Mouse (Mus musculus) liver, embryonic 11.5 days (tissue): ENCODE results near the gene Hdac4. TPM values are rescaled to one million over a fixed set of nuclear protein-coding genes. Genes with fewer than 3 reads are reported as not detected.

ENCODE experiments used
- ATAC-seq: fragments of 200-750 bp; cut with Nextera tagmentation; replicated peaks from 2 replicates; pipeline ENCODE4 v1.8.0; 2017; ENCODE audit warnings: moderate number of reproducible peaks, mild to moderate bottlenecking, moderate TSS enrichment, moderate library complexity; ENCODE audit not compliant: low FRiP score
- DNase-seq: peaks from one replicate; pipeline ENCODE4 v3.0.0-alpha.2; 2017; ENCODE audit warnings: low spot score
- H3K27ac ChIP-seq: fragments of 300-500 bp; sonication (generic); 2 replicates; pipeline ENCODE4 v1.5.1; 2014; ENCODE audit warnings: mild to moderate bottlenecking, low read depth, low read length, control low read depth
- H3K27me3 ChIP-seq: fragments of 300-500 bp; sonication (generic); replicated peaks from 2 replicates; pipeline ENCODE4 v1.6.1; 2014; ENCODE audit warnings: low read length, mixed read lengths; ENCODE audit not compliant: control insufficient read depth, insufficient read depth
- H3K36me3 ChIP-seq: fragments of 300-500 bp; sonication (generic); 2 replicates; pipeline ENCODE4 v1.6.1; 2014; ENCODE audit warnings: mild to moderate bottlenecking, low read length, moderate library complexity, mixed read lengths; ENCODE audit not compliant: control insufficient read depth, insufficient read depth
- H3K4me1 ChIP-seq: fragments of 300-500 bp; sonication (generic); replicated peaks from 2 replicates; pipeline ENCODE4 v1.6.1; 2014; ENCODE audit warnings: low read length, mixed read lengths; ENCODE audit not compliant: control insufficient read depth, insufficient read depth
- H3K4me2 ChIP-seq: fragments of 300-500 bp; sonication (generic); 2 replicates; pipeline ENCODE4 v1.6.1; 2014; ENCODE audit warnings: mild to moderate bottlenecking, control low read depth, moderate library complexity
- H3K4me3 ChIP-seq: fragments of 300-500 bp; sonication (generic); 2 replicates; pipeline ENCODE4 v1.5.1; 2014; ENCODE audit warnings: low read depth, low read length, control low read depth
- H3K9ac ChIP-seq: fragments of 300-500 bp; sonication (generic); 2 replicates; pipeline ENCODE4 v1.6.1; 2014; ENCODE audit warnings: low read depth, low read length, control low read depth
- H3K9me3 ChIP-seq: fragments of 300-500 bp; sonication (generic); 2 replicates; pipeline ENCODE4 v1.6.1; 2016; ENCODE audit warnings: low read length, inconsistent platforms, mixed read lengths; ENCODE audit not compliant: control insufficient read depth
- WGBS: fragments of 180-500 bp; shearing (Covaris S2); extraction: QIAGEN DNeasy Blood & Tissue Kit; methylation state at CpG from one replicate; pipeline ENCODE4 v1.1.7; 2014; 5-methylcytosine and 5-hydroxymethylcytosine counted together
- polyA plus RNA-seq: library from polyadenylated mRNA; unstranded; fragments of >200 nt; fragmentation: Nextera tagmentation; extraction: Ambion mirVana; gene quantifications from 2 replicates; pipeline ENCODE4 v1.2.1, GENCODE M21; 2014

The Hdac4 gene
- polyA plus RNA-seq, 1 experiment from 2014 or later = 12.0 TPM

- ATAC-seq = no peak
- Histone ChIP-seq H3K4me3 (no peak overlapping the region), H3K9me3 (no peaks in the 10 kb centered on the region), H3K27me3 (no peaks in the 10 kb centered on the region), H3K9ac (no peak overlapping the region), H3K4me1 (peaks cover 13% of the 10 kb centered on the region), H3K27ac (no peak overlapping the region), H3K36me3 (no peaks in the 10 kb centered on the region), H3K4me2 (no peak overlapping the region)
- no peak for DNase-seq
- 73% methylated on average over 6 of the region's 6 CpGs for WGBS
Observed at GRCm38 (mm10) chr1:92113243-92114009, 82.1 kb downstream of the Hdac4 start.

GRCm38 (mm10) chr1:92112591-92112990 lies 82.9 kb downstream of the Hdac4 start:
- WGBS = 81% methylated on average over 5 of the region's 5 CpGs
- H3K9me3 ChIP-seq = no peaks in the 10 kb centered on the region
- ATAC-seq = no peak
- H3K9ac ChIP-seq = no peak overlapping the region
- no peak overlapping the region for H3K4me3 ChIP-seq
- H3K4me1 ChIP-seq = peaks cover 13% of the 10 kb centered on the region
- H3K27ac ChIP-seq = no peak overlapping the region
- no peak overlapping the region for H3K4me2 ChIP-seq
- no peaks in the 10 kb centered on the region for H3K36me3 ChIP-seq
- H3K27me3 ChIP-seq = no peaks in the 10 kb centered on the region
- DNase-seq = no peak

- Histone ChIP-seq H3K27me3 (no peaks in the 10 kb centered on the region), H3K27ac (no peak overlapping the region), H3K36me3 (no peaks in the 10 kb centered on the region), H3K4me1 (peaks cover 13% of the 10 kb centered on the region), H3K9ac (no peak overlapping the region), H3K9me3 (no peaks in the 10 kb centered on the region), H3K4me2 (no peak overlapping the region), H3K4me3 (no peak overlapping the region)
- ATAC-seq = no peak
- 72% methylated on average over 2 of the region's 2 CpGs for WGBS
- DNase-seq = no peak
Observed at GRCm38 (mm10) chr1:92111551-92111950, 83.9 kb downstream of the Hdac4 start.

GRCm38 (mm10) chr1:92111026-92111425 lies 84.5 kb downstream of the Hdac4 start:
- Histone ChIP-seq H3K27me3 (no peaks in the 10 kb centered on the region), H3K27ac (no peak overlapping the region), H3K4me3 (no peak overlapping the region), H3K4me2 (no peak overlapping the region), H3K4me1 (peaks cover 15% of the 10 kb centered on the region), H3K9ac (no peak overlapping the region), H3K9me3 (no peaks in the 10 kb centered on the region), H3K36me3 (no peaks in the 10 kb centered on the region)
- 79% methylated on average over 1 of the region's 1 CpGs for WGBS
- no peak for ATAC-seq
- DNase-seq = no peak

- WGBS = 86% methylated on average over 1 of the region's 1 CpGs
- ATAC-seq (no peak), DNase-seq (no peak)
- Histone ChIP-seq H3K36me3 (no peaks in the 10 kb centered on the region), H3K4me2 (no peak overlapping the region), H3K4me1 (peaks cover 16% of the 10 kb centered on the region), H3K27ac (no peak overlapping the region), H3K9me3 (no peaks in the 10 kb centered on the region), H3K9ac (no peak overlapping the region), H3K27me3 (no peaks in the 10 kb centered on the region), H3K4me3 (no peak overlapping the region)
Observed at GRCm38 (mm10) chr1:92109221-92109620, 86.3 kb downstream of the Hdac4 start.

GRCm38 (mm10) chr1:92108556-92108955 lies 86.9 kb downstream of the Hdac4 start:
- Histone ChIP-seq H3K27me3 (no peaks in the 10 kb centered on the region), H3K9ac (no peak overlapping the region), H3K4me1 (peaks cover 11% of the 10 kb centered on the region), H3K4me3 (no peak overlapping the region), H3K4me2 (no peak overlapping the region), H3K27ac (no peak overlapping the region), H3K36me3 (no peaks in the 10 kb centered on the region), H3K9me3 (no peaks in the 10 kb centered on the region)
- DNase-seq (no peak), ATAC-seq (no peak)
- whole genome bisulfite sequencing = 78% methylated on average over 2 of the region's 2 CpGs

GRCm38 (mm10) chr1:92107996-92108395 lies 87.5 kb downstream of the Hdac4 start:
- no peak for ATAC-seq
- WGBS = 87% methylated on average over 2 of the region's 2 CpGs

GRCm38 (mm10) chr1:92107521-92107920 lies 88.0 kb downstream of the Hdac4 start:
- no peaks in the 10 kb centered on the region for H3K9me3 ChIP-seq
- no peak overlapping the region for H3K27ac ChIP-seq
- no peaks in the 10 kb centered on the region for H3K27me3 ChIP-seq
- DNase-seq = no peak
- ATAC-seq = no peak
- no peak overlapping the region for H3K4me2 ChIP-seq
- no peak overlapping the region for H3K9ac ChIP-seq
- no peaks in the 10 kb centered on the region for H3K36me3 ChIP-seq
- H3K4me1 ChIP-seq = peaks cover 6% of the 10 kb centered on the region; the same call in 1 of the 2 replicates
- WGBS = 69% methylated on average over 2 of the region's 2 CpGs
- H3K4me3 ChIP-seq = no peak overlapping the region

More at GRCm38 (mm10) chr1:92107996-92108395, 87.5 kb downstream of the Hdac4 start:
- DNase-seq = no peak
- Histone ChIP-seq H3K36me3 (no peaks in the 10 kb centered on the region), H3K4me3 (no peak overlapping the region), H3K9me3 (no peaks in the 10 kb centered on the region), H3K4me1 (peaks cover 9% of the 10 kb centered on the region; the same call in 1 of the 2 replicates), H3K27me3 (no peaks in the 10 kb centered on the region), H3K27ac (no peak overlapping the region), H3K9ac (no peak overlapping the region), H3K4me2 (no peak overlapping the region)
